Mouse (Mus musculus): ENCODE data around the gene Abhd2. TPM values are rescaled to one million over a fixed set of nuclear protein-coding genes. Genes with fewer than 3 reads are reported as not detected.

Abhd2 gene
- total RNA-seq, 2 experiments from 2014 or later = 26.3 to 41.5 TPM

DNA sequence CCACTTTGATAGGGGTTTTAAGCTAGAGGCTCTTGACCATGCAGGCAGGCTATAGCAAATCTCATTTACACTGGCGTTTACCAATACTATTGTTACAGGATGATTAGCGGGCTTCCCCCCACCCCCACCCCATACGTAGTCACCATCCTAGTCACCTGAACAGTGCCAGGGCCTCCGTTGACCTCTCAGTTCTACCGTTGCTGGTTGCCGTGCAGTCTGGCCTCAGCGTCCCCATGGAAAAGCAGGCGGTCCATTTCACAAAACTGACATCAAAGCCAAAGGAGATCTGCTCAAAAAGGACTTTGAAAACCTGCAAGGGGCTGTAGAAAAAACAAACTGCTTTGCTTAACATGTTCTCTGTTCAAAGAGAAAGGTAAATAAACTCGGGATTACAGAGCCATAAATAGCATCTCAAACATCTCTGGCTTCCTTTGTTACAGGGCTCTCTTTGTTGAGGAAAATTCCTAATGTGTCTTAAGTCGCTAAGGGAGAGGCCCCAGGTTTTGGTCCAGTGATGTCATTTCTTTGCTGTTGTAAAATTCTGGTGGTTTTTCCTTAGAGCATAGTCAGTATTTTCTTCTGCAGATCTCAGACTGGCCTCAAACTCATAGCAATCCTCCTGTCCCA is 43.2 kb downstream of the Abhd2 start:
- no peak for ATAC-seq (ENCODE audit: poor library complexity, severe bottlenecking)

DNA sequence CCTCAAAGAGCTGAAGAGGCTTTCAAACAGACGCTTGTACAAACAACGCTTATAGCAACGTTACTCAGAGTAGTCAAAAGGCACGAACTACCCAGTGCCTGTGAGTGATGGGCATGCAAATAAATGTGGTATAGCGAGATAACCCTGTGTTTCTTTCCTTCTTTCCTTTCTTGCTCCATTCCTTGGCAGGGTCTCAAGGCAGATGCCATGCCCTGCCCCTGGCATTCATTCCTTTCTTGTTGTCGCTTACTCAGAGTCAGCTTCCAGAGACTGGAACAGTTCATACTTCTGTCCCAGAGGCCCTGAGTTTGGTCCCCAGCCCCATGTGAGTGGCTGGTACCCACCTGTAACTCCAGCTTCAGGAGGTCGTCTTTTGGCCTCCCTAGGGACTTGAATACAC is 44.6 kb downstream of the Abhd2 start:
- no peak for ATAC-seq (ENCODE audit: poor library complexity, severe bottlenecking)

DNA sequence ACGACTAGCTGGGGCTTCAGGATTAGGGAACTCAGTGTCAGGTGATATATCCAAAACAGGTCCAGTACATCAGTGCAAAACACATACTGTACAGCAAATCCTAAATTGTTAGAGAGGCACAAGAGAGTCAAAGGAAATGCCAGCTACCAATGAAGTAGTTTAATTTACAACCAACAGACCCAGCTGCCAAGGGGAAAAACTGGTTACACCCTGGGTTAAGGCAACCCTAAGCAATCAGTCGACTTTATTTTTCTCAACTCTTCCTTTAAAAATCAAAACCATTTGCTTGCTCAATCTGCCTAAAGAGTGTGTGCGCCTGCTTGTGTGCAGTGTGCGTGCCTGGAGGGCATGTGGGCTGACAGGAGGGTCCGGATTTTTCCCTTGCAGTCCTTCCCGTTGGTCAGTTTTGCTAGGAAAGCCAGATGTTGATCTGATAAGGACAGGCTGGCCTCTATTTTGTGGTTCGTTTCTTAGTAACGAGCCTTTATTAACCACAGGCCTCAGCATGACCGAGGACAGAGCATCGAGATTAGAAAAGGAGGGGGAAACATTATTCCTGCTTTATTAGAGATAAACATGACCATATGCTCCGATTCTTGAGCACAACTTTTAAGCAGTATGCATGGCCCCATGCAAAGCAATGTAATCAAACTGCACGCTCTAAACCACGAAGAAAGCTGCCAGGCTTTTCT is 45.3 kb downstream of the Abhd2 start:
- no peak for ATAC-seq (ENCODE audit: poor library complexity, severe bottlenecking)

DNA sequence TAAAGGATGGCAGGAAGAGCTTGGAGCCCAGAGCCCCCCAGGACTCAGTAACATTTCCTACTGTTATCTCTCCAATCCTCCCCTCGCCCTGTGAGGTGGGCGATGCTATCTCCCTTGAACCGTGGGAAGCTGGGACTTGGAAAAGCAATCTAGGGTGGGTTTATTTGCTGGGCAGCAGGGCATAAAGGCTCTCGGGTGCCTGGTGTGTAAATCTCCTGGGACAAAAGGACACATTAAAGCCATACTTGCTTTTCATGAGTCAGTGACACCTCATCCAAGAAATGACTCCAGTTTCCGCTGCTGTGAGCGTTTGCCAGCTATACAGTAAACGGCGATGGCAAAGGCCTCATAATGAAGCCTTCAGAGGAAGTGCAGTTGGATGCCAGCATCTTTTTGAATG is 50.9 kb downstream of the Abhd2 start:
- ATAC-seq (ENCODE audit: poor library complexity, severe bottlenecking) = no peak

DNA sequence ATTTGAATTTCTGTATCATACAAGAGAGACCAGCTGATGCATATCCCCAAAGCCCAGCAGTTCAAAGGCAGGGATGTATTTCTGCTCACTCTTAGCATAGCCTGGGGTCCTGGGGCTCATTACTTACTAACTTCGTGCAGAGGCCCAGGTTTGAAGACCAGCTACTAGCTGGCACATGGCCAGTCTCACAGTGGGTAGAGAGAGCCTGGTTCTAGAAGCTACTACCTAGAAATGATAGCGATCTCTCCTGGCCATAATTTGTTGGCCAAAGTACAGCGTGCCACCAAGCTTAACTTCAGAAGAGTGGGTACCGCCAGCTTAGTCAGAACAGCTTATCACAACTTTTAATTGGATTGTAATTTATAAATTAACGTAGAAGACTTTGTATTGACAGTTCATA is 55.8 kb downstream of the Abhd2 start:
- no peak for ATAC-seq (ENCODE audit: poor library complexity, severe bottlenecking)

DNA sequence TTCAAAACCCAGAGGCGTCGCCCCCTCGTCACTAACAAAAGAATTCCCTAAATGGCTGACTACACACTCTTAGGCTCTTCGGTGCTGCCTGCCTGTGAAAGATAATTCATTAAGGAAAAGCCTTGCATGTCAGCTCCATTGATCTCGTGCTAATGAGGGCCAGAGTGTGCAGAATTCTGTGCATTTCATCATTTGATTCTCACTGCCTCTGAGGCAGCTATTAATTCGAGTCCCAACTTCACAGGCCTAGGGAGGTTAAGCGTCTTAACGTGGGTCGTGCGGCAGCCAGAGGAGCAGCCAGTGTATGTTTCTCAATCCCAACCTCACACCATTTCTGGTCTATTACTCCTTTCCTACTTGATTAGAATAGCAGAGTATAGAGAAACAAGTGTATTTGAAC is 58.2 kb downstream of the Abhd2 start:
- ATAC-seq (ENCODE audit: poor library complexity, severe bottlenecking) = no peak

DNA sequence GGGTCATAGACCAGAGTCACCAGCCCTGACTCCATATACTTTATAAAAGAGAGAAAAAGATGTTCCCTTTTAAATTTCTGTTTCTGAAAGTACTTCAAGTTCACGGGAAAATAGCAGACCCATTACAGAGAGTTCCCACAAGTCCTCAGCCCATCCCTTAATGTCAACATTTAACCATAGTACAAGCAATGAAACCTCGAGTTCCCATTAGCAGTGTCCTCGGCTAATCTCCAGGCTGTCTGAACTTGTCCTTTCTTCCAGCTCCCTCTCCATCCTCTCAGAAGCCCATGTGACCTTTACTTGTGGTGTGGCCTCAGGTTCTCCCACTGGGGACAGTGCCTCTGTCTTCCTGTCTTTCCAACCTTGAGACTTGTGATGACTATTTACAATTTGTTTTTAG is 60.4 kb downstream of the Abhd2 start:
- ATAC-seq (ENCODE audit: poor library complexity, severe bottlenecking) = no peak

DNA sequence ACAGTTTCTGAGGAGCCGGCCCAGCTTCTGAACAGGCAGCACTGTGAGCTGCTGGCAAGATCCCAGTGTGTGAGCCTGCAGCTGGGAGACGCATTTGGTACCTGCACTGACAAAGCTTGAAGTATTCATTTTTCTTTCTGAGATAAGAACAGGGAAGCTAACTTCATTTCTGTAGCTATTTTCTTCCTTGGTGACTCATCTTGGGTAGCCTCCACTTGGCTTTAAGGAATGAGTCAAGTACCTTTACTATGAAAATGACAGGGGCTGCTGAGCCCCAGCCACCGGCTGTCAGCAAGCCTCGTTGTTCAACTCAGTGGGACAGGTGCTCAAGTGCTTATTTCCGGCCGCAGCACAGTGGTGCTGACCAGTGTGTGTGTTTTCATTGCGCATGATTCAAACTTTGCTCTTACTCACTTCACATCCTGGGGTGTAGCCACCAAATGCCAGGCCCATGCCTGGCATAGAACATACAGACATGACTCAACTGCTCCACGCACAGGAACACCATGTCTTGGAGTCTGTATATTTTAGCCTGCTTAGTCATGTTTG is 63.4 kb downstream of the Abhd2 start:
- ATAC-seq (ENCODE audit: poor library complexity, severe bottlenecking) = no peak

DNA sequence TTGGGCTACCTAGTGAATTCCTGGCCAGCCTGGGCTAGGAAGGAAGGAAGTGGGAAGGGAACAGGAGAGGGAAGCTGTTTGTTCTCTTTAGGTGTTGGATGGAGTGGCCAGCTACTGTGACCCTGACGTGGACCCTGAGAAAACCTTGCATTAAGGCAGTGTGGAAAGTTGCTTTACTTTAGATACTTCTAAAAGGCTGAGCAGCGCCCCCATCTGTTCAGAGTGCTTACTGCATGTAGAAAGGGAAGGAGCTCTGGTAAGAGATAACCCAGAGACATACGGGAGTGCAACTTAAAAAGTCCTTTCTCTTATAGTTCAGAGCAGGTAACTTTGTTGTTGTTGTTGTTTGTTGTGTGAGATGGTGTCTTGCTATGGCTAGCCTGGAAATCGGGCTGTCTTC is 72.9 kb downstream of the Abhd2 start:
- peak; percentile 71 for ATAC-seq (ENCODE audit: poor library complexity, severe bottlenecking)

DNA sequence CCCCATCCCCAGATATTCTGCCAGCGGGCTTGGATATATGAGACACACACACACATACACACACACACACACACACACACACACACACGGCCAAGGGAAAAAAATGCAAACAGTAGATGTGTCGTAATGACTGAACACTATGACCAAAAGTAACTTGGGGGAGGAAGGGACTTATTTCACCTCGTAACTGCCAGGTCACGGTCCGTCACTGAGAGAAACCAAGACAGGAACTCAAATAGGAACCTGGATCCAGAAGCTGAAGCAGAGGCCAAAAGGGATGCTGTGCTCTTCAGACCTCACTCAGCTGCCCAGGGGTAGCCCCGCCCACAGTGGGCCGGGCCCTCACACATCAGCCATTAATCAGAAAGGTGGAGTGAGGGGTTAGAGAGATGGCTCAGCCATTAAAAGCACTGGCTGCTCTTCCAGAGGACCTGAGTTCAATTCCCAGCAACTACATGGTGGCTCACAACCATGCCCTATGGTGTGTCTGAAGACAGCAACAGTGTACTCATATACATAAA is 73.6 kb downstream of the Abhd2 start:
- ATAC-seq (ENCODE audit: poor library complexity, severe bottlenecking) = peak; percentile 74

DNA sequence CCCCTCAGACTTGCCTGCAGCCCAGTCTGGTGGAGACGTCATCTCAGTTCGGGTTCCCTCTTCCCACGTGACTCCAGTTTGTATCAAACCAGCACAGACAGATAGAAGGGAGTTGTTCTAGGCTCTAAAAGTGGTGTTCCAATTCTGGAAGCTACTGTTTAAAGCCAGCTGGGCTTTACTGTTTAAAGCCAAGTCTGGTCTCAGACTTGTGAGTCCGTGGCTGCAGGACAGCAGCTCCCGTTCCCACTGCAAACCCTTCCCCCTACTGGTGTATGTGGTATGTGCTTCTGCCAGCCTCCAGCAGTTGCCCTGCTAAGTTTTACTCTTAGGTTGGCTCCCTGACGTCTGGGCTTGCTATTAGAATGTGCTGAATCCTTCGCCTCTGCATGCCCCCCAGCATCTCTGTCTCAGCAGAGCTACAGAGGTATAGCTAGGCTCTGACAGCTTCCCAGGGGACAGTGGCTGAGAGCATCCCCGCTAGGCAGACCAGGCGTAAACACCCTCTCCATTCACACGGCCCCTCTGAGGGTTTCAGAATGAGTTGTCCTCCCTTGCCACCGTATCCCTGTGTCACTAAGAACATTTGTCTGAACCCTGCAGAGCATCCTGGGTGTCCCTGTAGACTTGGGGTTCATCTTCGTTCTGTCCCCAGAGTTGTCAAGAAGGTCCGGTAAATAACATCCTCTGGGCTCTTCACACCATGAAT is 74.3 kb downstream of the Abhd2 start:
- no peak for ATAC-seq (ENCODE audit: poor library complexity, severe bottlenecking)

DNA sequence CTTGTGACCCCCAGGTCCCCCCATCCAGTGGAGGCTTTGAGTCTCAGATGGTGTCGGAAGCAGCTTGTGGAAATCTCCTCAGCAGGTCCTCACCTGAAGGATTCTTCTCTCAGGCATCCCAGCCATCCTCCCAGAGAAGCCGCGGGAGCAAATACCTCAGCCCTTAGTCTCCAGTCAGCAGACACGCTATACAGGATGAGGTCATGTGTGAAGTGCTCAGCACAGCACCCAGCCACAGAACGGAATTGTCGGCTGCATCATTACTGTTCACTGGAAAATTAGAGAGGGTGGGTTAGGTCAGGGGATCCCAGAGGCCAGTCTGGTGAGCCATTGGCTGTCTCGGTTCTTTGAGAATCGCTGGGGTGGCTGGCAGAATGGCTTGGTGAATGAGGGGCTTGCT is 75.8 kb downstream of the Abhd2 start:
- ATAC-seq (ENCODE audit: poor library complexity, severe bottlenecking) = no peak

DNA sequence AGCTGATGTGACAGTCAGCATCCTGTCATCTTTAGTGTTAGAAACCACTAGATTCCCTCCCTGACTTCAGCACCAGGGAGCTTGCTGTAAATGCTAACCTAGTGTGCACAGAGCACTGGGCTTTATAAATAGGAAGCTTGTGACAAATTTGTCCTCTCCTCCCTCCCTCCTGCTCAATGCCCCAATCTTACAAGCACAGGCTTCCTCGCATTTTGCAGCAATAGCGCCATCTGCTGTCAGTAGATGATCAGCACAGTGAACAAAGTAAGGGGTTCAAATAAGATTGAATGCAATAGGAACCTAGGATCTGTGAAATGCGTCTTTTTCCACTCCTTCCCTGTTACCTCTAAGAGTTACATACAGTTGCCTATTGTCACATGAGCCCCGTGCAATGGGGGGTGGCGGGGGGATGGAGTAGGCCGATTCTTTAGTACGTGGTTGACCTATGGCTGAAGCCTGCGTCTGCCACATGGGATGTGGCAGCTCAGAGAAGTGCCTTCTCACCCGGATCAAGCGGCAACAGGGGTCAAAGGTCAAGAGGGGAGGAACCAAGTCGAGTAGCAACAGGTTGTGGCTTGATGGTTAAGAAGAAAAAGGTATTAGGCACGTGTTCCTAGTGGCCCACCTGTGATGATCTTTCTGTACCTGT is 76.9 kb downstream of the Abhd2 start:
- peak; percentile 70 for ATAC-seq (ENCODE audit: poor library complexity, severe bottlenecking)

DNA sequence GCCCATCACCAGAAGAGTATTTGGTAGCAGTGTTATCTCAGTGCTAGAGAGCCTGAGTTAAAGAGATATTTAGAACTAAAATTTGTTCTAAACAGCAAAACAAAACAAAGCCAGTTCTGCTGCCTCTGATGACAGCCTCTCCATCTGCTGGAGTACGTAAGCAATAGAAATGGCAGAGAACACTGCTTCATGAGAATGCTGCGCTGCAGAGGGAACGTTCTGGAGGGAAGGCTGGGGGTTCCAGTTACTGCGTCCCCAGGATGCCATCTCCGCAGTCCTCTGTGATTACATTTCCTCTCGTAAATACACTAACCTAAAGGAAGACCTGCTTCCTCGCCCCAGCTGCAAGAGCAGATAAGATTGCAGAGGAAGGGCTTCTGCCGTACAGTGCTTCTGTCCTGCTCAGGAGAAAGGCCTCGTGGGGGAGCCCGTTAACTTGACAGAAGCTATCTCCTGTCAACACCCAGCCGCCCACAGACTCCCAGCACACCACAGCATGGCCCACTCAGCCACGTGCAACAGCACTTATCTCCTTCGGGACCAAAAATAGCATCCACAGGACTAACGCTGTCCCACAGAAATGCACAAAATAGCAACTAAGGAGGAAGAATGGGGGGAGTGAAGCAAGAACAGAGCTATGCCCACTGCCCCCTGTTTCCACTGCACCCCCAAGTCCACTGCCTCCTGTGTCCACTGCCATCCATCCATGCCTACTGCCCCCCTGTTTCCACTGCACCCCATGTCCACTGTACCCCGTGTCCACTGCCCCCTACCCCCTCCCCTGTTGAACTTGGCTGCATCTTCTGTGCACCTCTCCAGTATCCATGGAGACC is 85.6 kb downstream of the Abhd2 start:
- no peak for ATAC-seq (ENCODE audit: poor library complexity, severe bottlenecking)

DNA sequence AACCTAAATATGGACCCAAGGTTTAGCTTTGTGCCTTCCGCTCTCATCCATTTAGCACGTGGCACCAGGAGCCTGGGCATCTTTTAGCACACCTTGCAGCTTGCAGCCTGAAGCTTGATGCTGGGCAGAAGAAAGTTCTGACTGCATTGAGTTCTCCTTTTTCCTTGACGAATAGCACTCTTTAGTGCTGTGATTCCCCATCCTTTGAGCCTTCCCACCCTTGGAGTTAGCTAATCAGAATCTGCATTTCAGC is 86.1 kb downstream of the Abhd2 start:
- ATAC-seq (ENCODE audit: poor library complexity, severe bottlenecking) = no peak

DNA sequence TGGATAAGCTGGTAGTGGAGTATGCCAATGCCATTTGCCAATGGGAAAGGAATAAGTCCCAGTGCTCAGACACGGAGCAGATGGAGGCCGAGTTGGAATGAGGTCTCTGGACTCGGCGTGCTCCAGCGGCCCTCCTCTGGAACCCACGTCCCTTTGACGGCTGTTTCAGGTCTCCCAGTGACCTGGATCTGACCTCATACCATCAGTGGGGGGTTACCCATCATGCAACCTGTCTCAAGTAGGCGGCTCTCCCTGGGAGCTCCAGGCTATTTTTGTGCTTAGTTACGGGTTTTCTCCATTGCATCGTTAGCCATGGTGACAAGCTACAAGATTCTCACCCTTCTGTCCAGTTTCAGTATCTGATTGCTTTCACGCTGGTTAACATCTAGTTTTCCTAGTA is 87.1 kb downstream of the Abhd2 start:
- no peak for ATAC-seq (ENCODE audit: poor library complexity, severe bottlenecking)

DNA sequence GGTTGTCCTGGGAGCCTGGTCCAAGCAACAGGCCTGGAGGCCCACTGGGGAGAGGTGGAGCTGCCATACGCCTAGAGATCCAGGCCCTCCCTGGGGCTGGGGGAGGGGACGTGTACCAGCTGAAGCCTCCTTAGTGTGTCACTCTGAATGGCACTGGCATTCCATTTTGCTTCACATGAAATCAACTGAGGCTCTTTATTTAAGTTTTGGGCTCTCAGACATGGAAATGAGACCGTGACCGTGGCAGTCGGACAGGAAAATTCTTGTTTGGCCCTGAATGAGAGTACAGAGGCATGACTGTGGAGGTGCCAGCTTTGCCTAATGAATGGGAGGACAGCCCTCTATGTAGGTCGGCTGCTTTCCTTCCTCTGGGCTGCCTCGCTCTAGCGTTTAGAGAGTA is 89.2 kb downstream of the Abhd2 start:
- ATAC-seq (ENCODE audit: poor library complexity, severe bottlenecking) = no peak

DNA sequence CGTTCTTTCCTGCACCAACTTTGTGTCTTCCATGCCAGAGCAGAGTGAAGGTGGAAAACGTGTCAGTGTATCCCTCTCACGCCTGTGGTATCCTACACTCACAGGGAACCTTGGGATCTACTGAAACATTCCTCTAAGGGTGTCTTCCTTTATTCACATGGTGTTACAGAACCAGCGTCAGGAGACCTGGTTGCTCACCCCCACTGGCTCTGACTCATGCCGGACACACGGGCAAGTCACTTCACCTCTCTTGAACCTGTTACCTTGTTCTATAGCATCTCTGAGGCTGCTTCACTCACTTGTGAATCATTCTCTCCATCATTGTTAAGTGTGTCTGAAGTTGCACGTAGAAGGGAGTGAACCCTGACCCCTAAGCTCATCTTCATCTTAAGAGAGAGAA is 89.8 kb downstream of the Abhd2 start:
- ATAC-seq (ENCODE audit: poor library complexity, severe bottlenecking) = no peak

DNA sequence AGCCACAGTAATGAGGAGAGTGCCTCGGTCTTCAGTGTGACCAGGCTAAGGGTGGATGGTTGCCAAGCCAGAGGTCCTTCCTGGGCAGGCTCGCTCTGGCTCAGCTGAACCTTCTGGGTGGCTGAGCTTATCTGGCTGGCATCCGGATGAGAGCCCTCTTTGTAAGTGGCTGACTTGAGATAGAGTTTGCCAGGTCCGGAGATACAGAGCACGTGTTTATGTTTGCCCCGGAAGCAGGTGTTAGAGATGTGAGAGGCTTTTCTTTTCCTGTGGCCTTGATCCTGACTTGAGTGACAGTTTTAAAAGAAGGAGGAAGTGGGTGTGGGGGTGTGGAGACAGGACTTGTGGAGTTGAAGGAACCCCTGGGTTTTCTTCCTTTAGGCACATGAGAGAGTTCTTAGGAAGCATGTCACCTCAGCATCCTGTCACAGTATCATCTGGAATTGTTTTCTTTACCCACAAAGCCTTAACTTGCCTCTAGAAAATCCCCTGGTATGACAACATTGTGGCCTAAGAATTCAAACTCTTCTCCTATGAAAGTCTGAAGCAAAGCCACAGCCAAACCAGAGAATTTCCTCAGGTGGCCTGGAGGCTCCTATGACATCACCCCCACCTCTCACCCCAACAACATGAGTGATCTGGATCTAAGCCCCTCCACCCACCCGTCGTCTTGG is 90.5 kb downstream of the Abhd2 start:
- peak; percentile 61 for ATAC-seq (ENCODE audit: poor library complexity, severe bottlenecking)

DNA sequence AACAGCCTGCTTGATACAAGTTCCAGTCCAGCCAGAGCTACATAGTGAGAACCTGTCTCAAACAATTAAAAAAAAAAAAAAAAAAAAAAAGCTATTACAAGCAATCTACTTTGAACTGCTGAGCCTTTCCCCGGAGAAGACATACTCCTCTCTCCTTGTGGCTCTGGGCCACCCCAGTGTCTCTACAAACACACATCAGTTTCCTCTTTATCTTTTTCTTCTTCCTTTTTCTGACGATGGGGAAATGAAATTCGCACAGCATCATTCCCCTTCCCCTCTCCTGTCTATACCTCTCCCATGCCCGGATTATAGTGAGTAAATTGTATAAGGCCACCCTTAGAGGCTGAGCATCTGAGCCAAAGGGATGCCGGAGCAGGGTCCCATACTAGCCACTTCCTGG is 95.7 kb downstream of the Abhd2 start:
- ATAC-seq (ENCODE audit: poor library complexity, severe bottlenecking) = peak; percentile 74
